Mouse (Mus musculus): ENCODE measurements around the gene Kcnh4. TPM values are rescaled to one million over a fixed set of nuclear protein-coding genes. Genes with fewer than 3 reads are reported as not detected.

The Kcnh4 gene
- total RNA-seq, 2 experiments from 2014 or later: 1.1 to 1.8 TPM

GRCm38 (mm10) chr11:100735954-100736745, 23.6 kb downstream of the Kcnh4 start:
- DNase-seq (ENCODE audit: extremely low spot score in 1 of 2, low spot score in 1 of 2): no peak

GRCm38 (mm10) chr11:100735134-100735865, 24.4 kb downstream of the Kcnh4 start:
- DNase-seq (ENCODE audit: extremely low spot score in 1 of 2, low spot score in 1 of 2): no peak

GRCm38 (mm10) chr11:100730477-100731205, 29.1 kb downstream of the Kcnh4 start:
- no peak for DNase-seq (ENCODE audit: extremely low spot score in 1 of 2, low spot score in 1 of 2)

- DNase-seq (ENCODE audit: extremely low spot score in 1 of 2, low spot score in 1 of 2): no peak
These were observed 29.8 kb downstream of the Kcnh4 start for GRCm38 (mm10) chr11:100729976-100730375.

- DNase-seq (ENCODE audit: extremely low spot score in 1 of 2, low spot score in 1 of 2): no peak
These were observed 31.1 kb downstream of the Kcnh4 start for GRCm38 (mm10) chr11:100728601-100729000.

- DNase-seq (ENCODE audit: extremely low spot score in 1 of 2, low spot score in 1 of 2): no peak
These were observed 32.5 kb downstream of the Kcnh4 start for GRCm38 (mm10) chr11:100727201-100727600.

- DNase-seq (ENCODE audit: extremely low spot score in 1 of 2, low spot score in 1 of 2): no peak
These were observed 34.7 kb downstream of the Kcnh4 start for GRCm38 (mm10) chr11:100724919-100725512.

GRCm38 (mm10) chr11:100722493-100723028, 37.2 kb downstream of the Kcnh4 start:
- DNase-seq (ENCODE audit: extremely low spot score in 1 of 2, low spot score in 1 of 2): no peak

GRCm38 (mm10) chr11:100721776-100722492, 37.8 kb downstream of the Kcnh4 start:
- no peak for DNase-seq (ENCODE audit: extremely low spot score in 1 of 2, low spot score in 1 of 2)

GRCm38 (mm10) chr11:100721254-100721653, 38.5 kb downstream of the Kcnh4 start:
- DNase-seq (ENCODE audit: extremely low spot score in 1 of 2, low spot score in 1 of 2): no peak

GRCm38 (mm10) chr11:100720345-100720744, 39.4 kb downstream of the Kcnh4 start:
- no peak for DNase-seq (ENCODE audit: extremely low spot score in 1 of 2, low spot score in 1 of 2)

- DNase-seq (ENCODE audit: extremely low spot score in 1 of 2, low spot score in 1 of 2): no peak
These were observed 39.8 kb downstream of the Kcnh4 start for GRCm38 (mm10) chr11:100719893-100720292.

GRCm38 (mm10) chr11:100719312-100719711, 40.4 kb downstream of the Kcnh4 start:
- DNase-seq (ENCODE audit: extremely low spot score in 1 of 2, low spot score in 1 of 2): no peak

GRCm38 (mm10) chr11:100718866-100719265, 40.9 kb downstream of the Kcnh4 start:
- DNase-seq (ENCODE audit: extremely low spot score in 1 of 2, low spot score in 1 of 2): no peak

- DNase-seq (ENCODE audit: extremely low spot score in 1 of 2, low spot score in 1 of 2): no peak
These were observed 41.3 kb downstream of the Kcnh4 start for GRCm38 (mm10) chr11:100718462-100718861.

GRCm38 (mm10) chr11:100716649-100717048, 43.1 kb downstream of the Kcnh4 start:
- no peak for DNase-seq (ENCODE audit: extremely low spot score in 1 of 2, low spot score in 1 of 2)

GRCm38 (mm10) chr11:100714948-100715347, 44.8 kb downstream of the Kcnh4 start:
- no peak for DNase-seq (ENCODE audit: extremely low spot score in 1 of 2, low spot score in 1 of 2)

GRCm38 (mm10) chr11:100714534-100714915, 45.2 kb downstream of the Kcnh4 start:
- DNase-seq (ENCODE audit: extremely low spot score in 1 of 2, low spot score in 1 of 2): peak; percentile 72 to 92

GRCm38 (mm10) chr11:100713735-100714533, 45.8 kb downstream of the Kcnh4 start, which contains the start of gene Hspb9:
Gene Hspb9 (plus strand): TSS chr11:100713850.
- peak in 1 of 2 experiments; percentile 38 for DNase-seq (ENCODE audit: extremely low spot score in 1 of 2, low spot score in 1 of 2)
